9 mouse cellular contexts compared by ENCODE assay signal in genomic region chr2:151702851-151703190, GRCm38 (mm10). TPM values are rescaled to one million over a fixed set of nuclear protein-coding genes. Genes with fewer than 3 reads are reported as not detected.
DNase-seq lines count a peak whose midpoint lies in the region.
"Had no signal": no experiment of that assay in that cellular context is flagged by ENCODE, and none has a peak within 500 bp of the region (broad histone marks: within the 10 kb centered on the region; RNA-seq: fewer than 3 reads in every experiment).

No protein-coding gene starts in this region.

- WGBS in limb, embryonic 10.5 days: under 1% methylated on average over 17 of the region's 17 CpGs

- no peaks in the 10 kb centered on the region for H3K36me3 ChIP-seq in limb, embryonic 10.5 days

- H3K27me3 ChIP-seq in limb, embryonic 10.5 days (ENCODE audit: low read depth, poor library complexity, severe bottlenecking): peaks cover 70% of the 10 kb centered on the region

- peak; percentile 30 for DNase-seq in embryo, embryonic 10 days (ENCODE audit: low spot score)
- no peak for DNase-seq in embryo, embryonic 9.5 days (ENCODE audit: extremely low spot score)
- DNase-seq in urinary bladder, postnatal 14 days (ENCODE audit: low spot score): peak; percentile 9
- DNase-seq in urinary bladder, postnatal 10 days (ENCODE audit: low spot score): no peak
- no peak for DNase-seq in limb, embryonic 10.5 days (ENCODE audit: low spot score)
- peak; percentile 58 for DNase-seq in retina, postnatal 1 day
- DNase-seq in gastrocnemius, postnatal 10 days: no peak
- no peak for DNase-seq in ovary, postnatal 36 days (ENCODE audit: low spot score)

- H3K4me1 ChIP-seq in limb, embryonic 10.5 days: peaks cover 17% of the 10 kb centered on the region

- no peaks in the 10 kb centered on the region for H3K9me3 ChIP-seq in limb, embryonic 10.5 days (replicated peaks)

- H3K27ac ChIP-seq in limb, embryonic 10.5 days: peak overlapping the region; percentile 80

- H3K4me3 ChIP-seq in limb, embryonic 10.5 days: peak overlapping the region; percentile 74

RNA-seq across cellular contexts. Expression of gene Tmem74b, which starts 1.0 kb away (rescaled TPM):
- 2.3 and 2.8 TPM in 2 replicates for polyA plus RNA-seq in limb, embryonic 10.5 days (2016; fragmentation: Nextera tagmentation; extraction: Ambion mirVana)
- total RNA-seq in gastrocnemius, postnatal 10 days (2021): under 1 TPM; 0.61 to 0.99 TPM

RNA-seq across cellular contexts. Expression of gene Rad21l, which starts 34.5 kb away (rescaled TPM):
- polyA plus RNA-seq in limb, embryonic 10.5 days (2016; fragmentation: Nextera tagmentation; extraction: Ambion mirVana): not detected in 2 replicates
- not detected for total RNA-seq in gastrocnemius, postnatal 10 days (2021)
- polyA plus RNA-seq: large intestine, adult 2 months had no signal

RNA-seq across cellular contexts. Expression of gene Psmf1, which starts 41.2 kb away (rescaled TPM):
- 60.6 and 60.8 TPM in 2 replicates for polyA plus RNA-seq in limb, embryonic 10.5 days (2016; fragmentation: Nextera tagmentation; extraction: Ambion mirVana)
- total RNA-seq in gastrocnemius, postnatal 10 days (2021): 10 to 100 TPM; 27.8 to 27.9 TPM

Comparison
In these comparisons a context has a peak if more than half of its experiments do, and no peak if none do; other contexts are left out.
1. DNase-seq: peak in embryo, embryonic 10 days (single experiment), urinary bladder, postnatal 14 days (single experiment) and retina, postnatal 1 day (single experiment); none in embryo, embryonic 9.5 days (single experiment), urinary bladder, postnatal 10 days (single experiment), limb, embryonic 10.5 days (single experiment), gastrocnemius, postnatal 10 days (single experiment) and ovary, postnatal 36 days (single experiment).